ENCODE assay signal across 8 mouse cellular contexts in genomic region chr11:120727169-120727527, GRCm38 (mm10). TPM values are rescaled to one million over a fixed set of nuclear protein-coding genes. Genes with fewer than 3 reads are reported as not detected.
DNase-seq lines count a peak whose midpoint lies in the region; ATAC-seq and TF ChIP-seq lines count a peak whose summit lies in the region.

Dcxr (minus strand) TSS chr11:120727281.

- TF ChIP-seq CTCF in G1E (IDR thresholded peaks at IDR 0.05; ENCODE audit: low read depth, low read length) = no peak
- peak; percentile 73 for TF ChIP-seq CTCF in stomach, postnatal 0 days (IDR thresholded peaks at IDR 0.05; ENCODE audit: low read depth)

- 0 out of 2 replicates have a peak within 1 kb of the TSS, but pooled peaks have one; percentile 6 for H3K27ac ChIP-seq in forebrain, embryonic 12.5 days
- H3K27ac ChIP-seq in heart, embryonic 16.5 days (ENCODE audit: low read length) = no peak within 1 kb of the TSS
- H3K27ac ChIP-seq in liver, embryonic 15.5 days (replicated peaks) = peak within 1 kb of the TSS; percentile 42; the same call in 1 of the 2 replicates
- H3K27ac ChIP-seq in neural tube, embryonic 11.5 days (ENCODE audit: low read depth, low read length) = no peak within 1 kb of the TSS
- 0 out of 2 replicates have a peak within 1 kb of the TSS, but pooled peaks have one; percentile 24 for H3K27ac ChIP-seq in stomach, postnatal 0 days (replicated peaks)

- DNase-seq in G1E (ENCODE audit: low spot score) = peak; percentile 99
- peak; percentile 97 to 98 for DNase-seq in kidney, postnatal 25 days
- peak; percentile 80 for DNase-seq in neural tube, embryonic 11.5 days (ENCODE audit: low spot score)
- DNase-seq in stomach, postnatal 0 days (ENCODE audit: low spot score) = peak; percentile 95

- H3K27me3 ChIP-seq in G1E (ENCODE audit: insufficient read depth, low read length) = peaks cover 45% of the 10 kb centered on the region
- peaks cover 44% of the 10 kb centered on the region for H3K27me3 ChIP-seq in forebrain, embryonic 12.5 days
- H3K27me3 ChIP-seq in heart, embryonic 16.5 days (ENCODE audit: control insufficient read depth, insufficient read depth, low read length) = peaks cover 21% of the 10 kb centered on the region
- H3K27me3 ChIP-seq in liver, embryonic 15.5 days = peaks cover 40% of the 10 kb centered on the region
- H3K27me3 ChIP-seq in neural tube, embryonic 11.5 days (ENCODE audit: control insufficient read depth, insufficient read depth, low read length) = 0 out of 2 replicates have a peak, but pooled peaks cover 4% of the 10 kb centered on the region
- H3K27me3 ChIP-seq in stomach, postnatal 0 days (ENCODE audit: control insufficient read depth, insufficient read depth, low read length) = no peaks in the 10 kb centered on the region

- H3K4me3 ChIP-seq in G1E (ENCODE audit: low read depth, low read length) = peak within 1 kb of the TSS; percentile 74
- H3K4me3 ChIP-seq in forebrain, embryonic 12.5 days (replicated peaks) = peak within 1 kb of the TSS; percentile 47
- peak within 1 kb of the TSS; percentile 73 for H3K4me3 ChIP-seq in heart, embryonic 16.5 days (ENCODE audit: low read length)
- H3K4me3 ChIP-seq in liver, embryonic 15.5 days (replicated peaks) = peak within 1 kb of the TSS; percentile 65
- peak within 1 kb of the TSS; percentile 53 for H3K4me3 ChIP-seq in neural tube, embryonic 11.5 days (ENCODE audit: low read depth, low read length)
- H3K4me3 ChIP-seq in stomach, postnatal 0 days (ENCODE audit: low read depth, low read length) = peak within 1 kb of the TSS; percentile 51

- ATAC-seq in G1E (ENCODE audit: extremely low read depth, insufficient number of reproducible peaks, low FRiP score, poor library complexity, severe bottlenecking) = peak; percentile 99
- peak; percentile 92 for ATAC-seq in cerebellum, adult (ENCODE audit: insufficient number of reproducible peaks, low FRiP score, low TSS enrichment)
- ATAC-seq in forebrain, embryonic 12.5 days (ENCODE audit: low FRiP score) = peak; percentile 87
- peak; percentile 89 for ATAC-seq in heart, embryonic 16.5 days (replicated peaks; ENCODE audit: extremely low read depth, insufficient read depth, low FRiP score)
- peak; percentile 80 for ATAC-seq in liver, embryonic 15.5 days (ENCODE audit: insufficient read depth)
- ATAC-seq in neural tube, embryonic 11.5 days (ENCODE audit: insufficient read depth, low FRiP score, low TSS enrichment) = peak; percentile 84
- ATAC-seq in stomach, postnatal 0 days (ENCODE audit: low FRiP score, low TSS enrichment) = peak; percentile 90

- H3K9me3 ChIP-seq in G1E (replicated peaks) = peaks cover 3% of the 10 kb centered on the region; the same call in 1 of the 2 replicates
- H3K9me3 ChIP-seq in forebrain, embryonic 12.5 days = no peaks in the 10 kb centered on the region
- H3K9me3 ChIP-seq in heart, embryonic 16.5 days (replicated peaks; ENCODE audit: control insufficient read depth, low read length) = no peaks in the 10 kb centered on the region
- H3K9me3 ChIP-seq in liver, embryonic 15.5 days (replicated peaks) = no peaks in the 10 kb centered on the region
- H3K9me3 ChIP-seq in neural tube, embryonic 11.5 days (ENCODE audit: control insufficient read depth, low read length) = no peaks in the 10 kb centered on the region
- H3K9me3 ChIP-seq in stomach, postnatal 0 days (ENCODE audit: control insufficient read depth, low read length) = no peaks in the 10 kb centered on the region

- peaks cover 25% of the 10 kb centered on the region for H3K4me1 ChIP-seq in G1E (ENCODE audit: insufficient read depth, low read depth, low read length)
- H3K4me1 ChIP-seq in forebrain, embryonic 12.5 days = peaks cover 20% of the 10 kb centered on the region
- peaks cover 6% of the 10 kb centered on the region for H3K4me1 ChIP-seq in heart, embryonic 16.5 days (ENCODE audit: control insufficient read depth, insufficient read depth, low read length)
- peaks cover 27% of the 10 kb centered on the region for H3K4me1 ChIP-seq in liver, embryonic 15.5 days (replicated peaks)
- peaks cover 3% of the 10 kb centered on the region for H3K4me1 ChIP-seq in neural tube, embryonic 11.5 days (ENCODE audit: control insufficient read depth, insufficient read depth, low read length)
- 0 out of 2 replicates have a peak, but pooled peaks cover 5% of the 10 kb centered on the region for H3K4me1 ChIP-seq in stomach, postnatal 0 days (replicated peaks; ENCODE audit: control insufficient read depth, insufficient read depth)

- peak within 1 kb of the TSS; percentile 78 for H3K4me2 ChIP-seq in forebrain, embryonic 12.5 days
- peak within 1 kb of the TSS; percentile 95 for H3K4me2 ChIP-seq in heart, embryonic 16.5 days (ENCODE audit: low read depth, low read length)
- H3K4me2 ChIP-seq in liver, embryonic 15.5 days = peak within 1 kb of the TSS; percentile 85
- H3K4me2 ChIP-seq in neural tube, embryonic 11.5 days (ENCODE audit: low read depth) = peak within 1 kb of the TSS; percentile 73
- H3K4me2 ChIP-seq in stomach, postnatal 0 days (replicated peaks; ENCODE audit: low read depth) = peak within 1 kb of the TSS; percentile 71

- peak within 1 kb of the TSS; percentile 53 for H3K9ac ChIP-seq in forebrain, embryonic 12.5 days
- peak within 1 kb of the TSS; percentile 73 for H3K9ac ChIP-seq in heart, embryonic 16.5 days (ENCODE audit: low read length)
- H3K9ac ChIP-seq in liver, embryonic 15.5 days = peak within 1 kb of the TSS; percentile 37
- peak within 1 kb of the TSS; percentile 57 for H3K9ac ChIP-seq in neural tube, embryonic 11.5 days (ENCODE audit: low read length)
- peak within 1 kb of the TSS; percentile 56 for H3K9ac ChIP-seq in stomach, postnatal 0 days (ENCODE audit: low read length)

- peaks cover 26% of the 10 kb centered on the region for H3K36me3 ChIP-seq in G1E (replicated peaks)
- H3K36me3 ChIP-seq in forebrain, embryonic 12.5 days (replicated peaks) = no peaks in the 10 kb centered on the region
- H3K36me3 ChIP-seq in heart, embryonic 16.5 days (ENCODE audit: control insufficient read depth, insufficient read depth) = no peaks in the 10 kb centered on the region
- no peaks in the 10 kb centered on the region for H3K36me3 ChIP-seq in liver, embryonic 15.5 days (replicated peaks)
- no peaks in the 10 kb centered on the region for H3K36me3 ChIP-seq in neural tube, embryonic 11.5 days (ENCODE audit: control insufficient read depth, insufficient read depth, low read length)
- no peaks in the 10 kb centered on the region for H3K36me3 ChIP-seq in stomach, postnatal 0 days (ENCODE audit: control insufficient read depth, insufficient read depth, low read length)

- TF ChIP-seq EP300 in stomach, postnatal 0 days (optimal IDR thresholded peaks at IDR 0.05) = no peak

- WGBS in forebrain, embryonic 12.5 days = under 1% methylated on average over 14 of the region's 14 CpGs
- WGBS in heart, embryonic 16.5 days = under 1% methylated on average over 14 of the region's 14 CpGs
- whole genome bisulfite sequencing in liver, embryonic 15.5 days (ENCODE audit: insufficient replicate concordance) = under 1% methylated on average over 14 of the region's 14 CpGs
- 1% methylated on average over 14 of the region's 14 CpGs for WGBS in neural tube, embryonic 11.5 days
- WGBS in stomach, postnatal 0 days = under 1% methylated on average over 14 of the region's 14 CpGs

RNA-seq across cellular contexts. Expression of gene Dcxr, which starts in this region (rescaled TPM):
- 16.6 and 37.5 TPM in 2 replicates for total RNA-seq in G1E (2014; fragmentation: Nextera tagmentation)
- 13.1 and 18.4 TPM in 2 replicates for total RNA-seq in G1E (2017)
- polyA plus RNA-seq in G1E (2012) = 21.0 and 24.2 TPM in 2 replicates
- polyA plus RNA-seq in forebrain, embryonic 12.5 days (2016; fragmentation: Nextera tagmentation; extraction: Ambion mirVana) = 9.1 and 9.2 TPM in 2 replicates
- polyA plus RNA-seq in heart, embryonic 16.5 days (2015; fragmentation: Nextera tagmentation; extraction: Ambion mirVana) = 15.3 and 17.1 TPM in 2 replicates
- polyA plus RNA-seq in liver, embryonic 15.5 days (2015; fragmentation: Nextera tagmentation; extraction: Ambion mirVana) = 20.2 and 24.6 TPM in 2 replicates
- 14.9 and 16.5 TPM in 2 replicates for polyA plus RNA-seq in neural tube, embryonic 11.5 days (2014; fragmentation: Nextera tagmentation; extraction: Ambion mirVana)
- 56.3 and 58.4 TPM in 2 replicates for polyA plus RNA-seq in stomach, postnatal 0 days (2015; fragmentation: Nextera tagmentation; extraction: Ambion mirVana)

Comparison
In these comparisons a context has a peak if more than half of its experiments do, and no peak if none do; other contexts are left out.
1. H3K27ac ChIP-seq: peak in forebrain, embryonic 12.5 days (single experiment), liver, embryonic 15.5 days (single experiment) and stomach, postnatal 0 days (single experiment); none in heart, embryonic 16.5 days (single experiment) and neural tube, embryonic 11.5 days (single experiment).
2. Peak in every context shown above with its lines, with median percentiles within 50 percentile points of each other: ATAC-seq, DNase-seq, H3K4me3 ChIP-seq, H3K4me2 ChIP-seq and H3K9ac ChIP-seq.